Mouse (Mus musculus) cerebellum, adult 18-20 months (tissue): ENCODE measurements at regions not wholly inside any gene's neighbourhood (a gene's known extent, or its start where the extent isn't known, plus 50 kb on each side); places are given as distances from the start of the nearest gene placed in this dataset.

Experiments
- DNase-seq, 2 experiments: peaks; one replicate each; pipeline ENCODE4 v3.0.0; 2021

GRCm38 (mm10) chr10:99467319-99467842 is 204.3 kb downstream of the Dusp6 start:
- no peak for DNase-seq

- DNase-seq: no peak
Measured at GRCm38 (mm10) chr10:99468971-99469370, 205.9 kb downstream of the Dusp6 start.

GRCm38 (mm10) chr10:99471832-99472497 is 208.9 kb downstream of the Dusp6 start:
- DNase-seq: no peak

GRCm38 (mm10) chr10:99472806-99473205 is 209.8 kb downstream of the Dusp6 start:
- DNase-seq: no peak

GRCm38 (mm10) chr10:99473758-99474157 is 210.7 kb downstream of the Dusp6 start:
- no peak for DNase-seq

- DNase-seq: no peak
Measured at GRCm38 (mm10) chr10:99474546-99474945, 211.5 kb downstream of the Dusp6 start.

GRCm38 (mm10) chr10:99476214-99476613 is 213.2 kb downstream of the Dusp6 start:
- no peak for DNase-seq

- no peak for DNase-seq
Measured at GRCm38 (mm10) chr10:99476776-99477175, 213.7 kb downstream of the Dusp6 start.

- no peak for DNase-seq
Measured at GRCm38 (mm10) chr10:99480573-99480972, 217.5 kb downstream of the Dusp6 start.

- no peak for DNase-seq
Measured at GRCm38 (mm10) chr10:99482009-99482408, 219.0 kb downstream of the Dusp6 start.

- no peak for DNase-seq
Measured at GRCm38 (mm10) chr10:99488195-99489080, 225.4 kb downstream of the Dusp6 start.

- DNase-seq: no peak
Measured at GRCm38 (mm10) chr10:99511514-99512237, 247.8 kb downstream of the Csl start.

GRCm38 (mm10) chr10:99517944-99518343 is 241.5 kb downstream of the Csl start:
- no peak for DNase-seq

GRCm38 (mm10) chr10:99519479-99519878 is 240.0 kb downstream of the Csl start:
- no peak for DNase-seq

GRCm38 (mm10) chr10:99523817-99524216 is 235.6 kb downstream of the Csl start:
- no peak for DNase-seq

GRCm38 (mm10) chr10:99524273-99525212 is 234.9 kb downstream of the Csl start:
- no peak for DNase-seq

- no peak for DNase-seq
Measured at GRCm38 (mm10) chr10:99526148-99526547, 233.3 kb downstream of the Csl start.

- DNase-seq: no peak
Measured at GRCm38 (mm10) chr10:99526561-99526960, 232.9 kb downstream of the Csl start.

GRCm38 (mm10) chr10:99531104-99531503 is 228.4 kb downstream of the Csl start:
- no peak for DNase-seq

- no peak for DNase-seq
Measured at GRCm38 (mm10) chr10:99531556-99531955, 227.9 kb downstream of the Csl start.

GRCm38 (mm10) chr10:99531992-99532391 is 227.5 kb downstream of the Csl start:
- DNase-seq: no peak

- DNase-seq: no peak
Measured at GRCm38 (mm10) chr10:99532697-99533119, 226.8 kb downstream of the Csl start.
